Mouse (Mus musculus) limb, embryonic 14.5 days (tissue): ENCODE data around the gene Nudcd3. TPM values are rescaled to one million over a fixed set of nuclear protein-coding genes. Genes with fewer than 3 reads are reported as not detected.

Source experiments
- ATAC-seq: fragments of 200-750 bp; cut with Nextera tagmentation; 2 replicates; pipeline ENCODE4 v1.8.0; 2017; ENCODE audit warnings: low read depth, moderate number of reproducible peaks, moderate TSS enrichment; ENCODE audit not compliant: low FRiP score
- DNase-seq: peaks from one replicate; pipeline ENCODE4 v3.0.0-alpha.2; 2015; ENCODE audit warnings: low spot score
- H3K27ac ChIP-seq: fragments of 300-500 bp; sonication (generic); replicated peaks from 2 replicates; pipeline ENCODE4 v1.5.1; 2014; ENCODE audit warnings: low read depth, mild to moderate bottlenecking, low read length, moderate library complexity, mixed read lengths
- H3K27me3 ChIP-seq: fragments of 300-500 bp; sonication (generic); 2 replicates; pipeline ENCODE4 v1.6.1; 2014; ENCODE audit warnings: low read length, mixed read lengths; ENCODE audit not compliant: control insufficient read depth, insufficient read depth
- H3K36me3 ChIP-seq: fragments of 300-500 bp; sonication (generic); 2 replicates; pipeline ENCODE4 v1.6.1; 2014; ENCODE audit warnings: mild to moderate bottlenecking, low read length, moderate library complexity, mixed read lengths; ENCODE audit not compliant: control insufficient read depth, insufficient read depth
- H3K4me1 ChIP-seq: fragments of 300-500 bp; sonication (generic); 2 replicates; pipeline ENCODE4 v1.6.1; 2014; ENCODE audit warnings: antibody characterized with exemption, low read length, mixed read lengths; ENCODE audit not compliant: control insufficient read depth, insufficient read depth
- H3K4me2 ChIP-seq: fragments of 300-500 bp; sonication (generic); replicated peaks from 2 replicates; pipeline ENCODE4 v1.6.1; 2014; ENCODE audit warnings: low read depth, mild to moderate bottlenecking, low read length, moderate library complexity; ENCODE audit not compliant: severe bottlenecking
- H3K4me3 ChIP-seq: fragments of 300-500 bp; sonication (generic); replicated peaks from 2 replicates; pipeline ENCODE4 v1.5.1; 2014; ENCODE audit warnings: low read length
- H3K9ac ChIP-seq: fragments of 300-500 bp; sonication (generic); 2 replicates; pipeline ENCODE4 v1.6.1; 2014; ENCODE audit warnings: mild to moderate bottlenecking, low read depth, low read length, moderate library complexity; ENCODE audit not compliant: severe bottlenecking
- H3K9me3 ChIP-seq: fragments of 300-500 bp; sonication (generic); 2 replicates; pipeline ENCODE4 v1.6.1; 2016; ENCODE audit warnings: low read length; ENCODE audit not compliant: control insufficient read depth
- POLR2A ChIP-seq: fragments of 200-500 bp; IDR thresholded peaks from 2 replicates; pipeline ENCODE4 v1.8.0; 2012; ENCODE audit warnings: inconsistent platforms, mild to moderate bottlenecking, moderate library complexity, borderline replicate concordance; ENCODE audit not compliant: insufficient read depth, insufficient read length; ENCODE audit errors: extremely low read depth
- WGBS: fragments of 180-500 bp; shearing (Covaris S2); extraction: QIAGEN DNeasy Blood & Tissue Kit; methylation state at CpG from one replicate; pipeline ENCODE4 v1.1.7; 2014; 5-methylcytosine and 5-hydroxymethylcytosine counted together
- polyA plus RNA-seq, 2 experiments: library from polyadenylated mRNA; depleted of rRNA in 1 of 2; stranded (reverse) in 1 of 2; unstranded in 1 of 2; fragments of >200 nt; fragmentation: Nextera tagmentation in 1 of 2; extraction: Ambion mirVana in 1 of 2; gene quantifications; 2 replicates each; pipeline versions ENCODE4 v1.2.1 to v1.2.3; 2012 to 2014

The Nudcd3 gene
- polyA plus RNA-seq, 2 experiments: 32.1 to 45.9 TPM

GRCm38 (mm10) chr11:6123605-6124120 lies 76.6 kb downstream of the Nudcd3 start:
- no peak overlapping the region for H3K9ac ChIP-seq
- H3K27ac ChIP-seq: no peak overlapping the region
- no peak for ATAC-seq
- 89% methylated on average over 1 of the region's 1 CpGs for WGBS
- no peaks in the 10 kb centered on the region for H3K4me1 ChIP-seq
- H3K4me3 ChIP-seq: no peak overlapping the region
- peaks cover 32% of the 10 kb centered on the region for H3K36me3 ChIP-seq
- H3K27me3 ChIP-seq: no peaks in the 10 kb centered on the region
- DNase-seq: no peak
- no peaks in the 10 kb centered on the region for H3K9me3 ChIP-seq
- no peak for TF ChIP-seq POLR2A
- H3K4me2 ChIP-seq: no peak overlapping the region

GRCm38 (mm10) chr11:6122631-6123030 lies 77.6 kb downstream of the Nudcd3 start:
- Histone ChIP-seq H3K9me3 (no peaks in the 10 kb centered on the region), H3K27me3 (no peaks in the 10 kb centered on the region), H3K36me3 (peaks cover 43% of the 10 kb centered on the region), H3K4me3 (no peak overlapping the region), H3K9ac (no peak overlapping the region), H3K4me1 (no peaks in the 10 kb centered on the region), H3K4me2 (no peak overlapping the region), H3K27ac (no peak overlapping the region)
- no peak for TF ChIP-seq POLR2A
- DNase-seq (no peak), ATAC-seq (no peak)
- WGBS: 94% methylated on average over 5 of the region's 5 CpGs

GRCm38 (mm10) chr11:6120596-6120995 lies 79.6 kb downstream of the Nudcd3 start:
- WGBS: 88% methylated on average over 11 of the region's 11 CpGs
- Histone ChIP-seq H3K4me2 (no peak overlapping the region), H3K27ac (no peak overlapping the region), H3K36me3 (peaks cover 44% of the 10 kb centered on the region), H3K9me3 (no peaks in the 10 kb centered on the region), H3K9ac (no peak overlapping the region), H3K27me3 (no peaks in the 10 kb centered on the region), H3K4me3 (no peak overlapping the region), H3K4me1 (no peaks in the 10 kb centered on the region)
- TF ChIP-seq POLR2A: no peak
- no peak for ATAC-seq
- no peak for DNase-seq

- ATAC-seq (no peak), DNase-seq (no peak)
- Histone ChIP-seq H3K36me3 (peaks cover 44% of the 10 kb centered on the region), H3K4me3 (no peak overlapping the region), H3K27me3 (no peaks in the 10 kb centered on the region), H3K9ac (no peak overlapping the region), H3K27ac (no peak overlapping the region), H3K9me3 (no peaks in the 10 kb centered on the region), H3K4me1 (no peaks in the 10 kb centered on the region), H3K4me2 (no peak overlapping the region)
- WGBS: 90% methylated on average over 6 of the region's 6 CpGs
- no peak for TF ChIP-seq POLR2A
Observed at GRCm38 (mm10) chr11:6120001-6120400, 80.2 kb downstream of the Nudcd3 start.

GRCm38 (mm10) chr11:6119312-6119711 lies 80.9 kb downstream of the Nudcd3 start:
- Histone ChIP-seq H3K36me3 (peaks cover 44% of the 10 kb centered on the region), H3K9me3 (no peaks in the 10 kb centered on the region), H3K27me3 (no peaks in the 10 kb centered on the region), H3K4me1 (no peaks in the 10 kb centered on the region), H3K4me3 (no peak overlapping the region), H3K27ac (no peak overlapping the region), H3K9ac (no peak overlapping the region), H3K4me2 (no peak overlapping the region)
- ATAC-seq (no peak), DNase-seq (no peak)
- TF ChIP-seq POLR2A: no peak
- WGBS: 93% methylated on average over 11 of the region's 11 CpGs

GRCm38 (mm10) chr11:6117956-6118355 lies 82.3 kb downstream of the Nudcd3 start:
- Histone ChIP-seq H3K4me2 (no peak overlapping the region), H3K27ac (no peak overlapping the region), H3K36me3 (peaks cover 55% of the 10 kb centered on the region), H3K27me3 (no peaks in the 10 kb centered on the region), H3K9ac (no peak overlapping the region), H3K4me3 (no peak overlapping the region), H3K9me3 (no peaks in the 10 kb centered on the region), H3K4me1 (no peaks in the 10 kb centered on the region)
- ATAC-seq: no peak
- WGBS: 84% methylated on average over 2 of the region's 2 CpGs
- no peak for DNase-seq
- TF ChIP-seq POLR2A: no peak
